Mouse (Mus musculus): Measurements from ENCODE around the gene Cfap52.

- TF ChIP-seq EP300 (IDR thresholded peaks at IDR 0.05) (no peak), CTCF (IDR thresholded peaks at IDR 0.05) (no peak)
These were observed 45.9 kb downstream of the Cfap52 start for GRCm38 (mm10) chr11:67919593-67919992.

Measured in lung, postnatal 0 days (tissue).